Mouse (Mus musculus) embryonic facial prominence, embryonic 15.5 days (tissue): ENCODE data around the gene Sema3c. TPM values are rescaled to one million over a fixed set of nuclear protein-coding genes. Genes with fewer than 3 reads are reported as not detected.

Experiments
- polyA plus RNA-seq: library from polyadenylated mRNA; unstranded; fragments of >200 nt; fragmentation: Nextera tagmentation; extraction: Ambion mirVana; gene quantifications from 2 replicates; pipeline ENCODE4 v1.2.1, GENCODE M21; 2015

Gene Sema3c
- polyA plus RNA-seq, 1 experiment from 2014 or later = 38.5 TPM

Other genes starting within 250 kb of the Sema3c start
- not detected in 2 replicates for gene Speer4f2, start 201.1 kb upstream of the Sema3c start, polyA plus RNA-seq
- gene Speer4f1, start 98.2 kb upstream of the Sema3c start, polyA plus RNA-seq = not detected in 2 replicates